Mouse (Mus musculus) forebrain, embryonic 15.5 days (tissue): Measurements from ENCODE around the gene Gpr87. TPM values are rescaled to one million over a fixed set of nuclear protein-coding genes. Genes with fewer than 3 reads are reported as not detected.

Source experiments
- ATAC-seq: fragments of 200-750 bp; cut with Nextera tagmentation; replicated peaks from 2 replicates; pipeline ENCODE4 v1.8.0; 2017; ENCODE audit warnings: mild to moderate bottlenecking, moderate TSS enrichment, moderate library complexity
- H3K27ac ChIP-seq: fragments of 300-500 bp; sonication (generic); replicated peaks from 2 replicates; pipeline ENCODE4 v1.5.1; 2015; ENCODE audit warnings: mild to moderate bottlenecking, inconsistent platforms
- H3K27me3 ChIP-seq: fragments of 300-500 bp; sonication (generic); 2 replicates; pipeline ENCODE4 v1.6.1; 2015; ENCODE audit warnings: inconsistent platforms
- H3K36me3 ChIP-seq: fragments of 300-500 bp; sonication (generic); 2 replicates; pipeline ENCODE4 v1.6.1; 2015; ENCODE audit warnings: mild to moderate bottlenecking, inconsistent platforms
- H3K4me1 ChIP-seq: fragments of 300-500 bp; sonication (generic); 2 replicates; pipeline ENCODE4 v1.6.1; 2015; ENCODE audit warnings: inconsistent platforms
- H3K4me2 ChIP-seq: fragments of 300-500 bp; sonication (generic); replicated peaks from 2 replicates; pipeline ENCODE4 v1.6.1; 2015; ENCODE audit warnings: mild to moderate bottlenecking, inconsistent platforms
- H3K4me3 ChIP-seq: fragments of 300-500 bp; sonication (generic); 2 replicates; pipeline ENCODE4 v1.5.1; 2015; ENCODE audit warnings: mild to moderate bottlenecking, inconsistent platforms
- H3K9ac ChIP-seq: fragments of 300-500 bp; sonication (generic); replicated peaks from 2 replicates; pipeline ENCODE4 v1.6.1; 2015; ENCODE audit warnings: mild to moderate bottlenecking, inconsistent platforms
- H3K9me3 ChIP-seq: fragments of 300-500 bp; sonication (generic); 2 replicates; pipeline ENCODE4 v1.6.1; 2016; ENCODE audit warnings: inconsistent platforms
- WGBS: fragments of 180-500 bp; shearing (Covaris S2); methylation state at CpG from one replicate; pipeline ENCODE4 v1.1.7; 2015; ENCODE audit warnings: mixed read lengths; 5-methylcytosine and 5-hydroxymethylcytosine counted together
- polyA plus RNA-seq: library from polyadenylated mRNA; unstranded; fragments of >200 nt; fragmentation: Nextera tagmentation; extraction: Ambion mirVana; gene quantifications from 2 replicates; pipeline ENCODE4 v1.2.1, GENCODE M21; 2015

Gpr87 gene
- polyA plus RNA-seq, 1 experiment from 2014 or later = 0.15 TPM

DNA sequence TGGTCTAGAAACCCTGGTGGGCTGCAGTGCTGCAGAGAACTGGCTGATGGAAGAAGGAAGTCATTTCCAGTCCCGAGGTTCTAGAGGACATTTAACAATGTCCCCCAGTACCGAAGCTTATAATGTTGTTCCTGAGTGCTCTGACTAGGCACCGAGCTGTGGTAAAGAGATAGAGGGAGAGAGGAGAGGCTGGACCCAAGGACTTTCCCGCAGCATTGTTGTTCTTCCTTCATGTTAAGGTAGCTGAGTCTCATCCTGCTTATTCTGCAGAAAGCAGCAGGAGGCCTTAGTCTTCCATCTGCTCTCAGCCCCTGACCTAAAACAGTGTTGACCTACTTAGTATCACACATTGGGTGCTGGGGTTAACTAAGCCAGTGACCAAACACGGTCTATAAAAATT, 18.0 kb downstream of the Gpr87 start:
- H3K4me3 ChIP-seq = no peak overlapping the region
- no peaks in the 10 kb centered on the region for H3K9me3 ChIP-seq
- H3K4me2 ChIP-seq = no peak overlapping the region
- no peaks in the 10 kb centered on the region for H3K27me3 ChIP-seq
- ATAC-seq = no peak
- no peak overlapping the region for H3K9ac ChIP-seq
- H3K4me1 ChIP-seq = no peaks in the 10 kb centered on the region
- WGBS = 66% methylated on average over 5 of the region's 5 CpGs
- H3K27ac ChIP-seq = no peak overlapping the region
- H3K36me3 ChIP-seq = no peaks in the 10 kb centered on the region

DNA sequence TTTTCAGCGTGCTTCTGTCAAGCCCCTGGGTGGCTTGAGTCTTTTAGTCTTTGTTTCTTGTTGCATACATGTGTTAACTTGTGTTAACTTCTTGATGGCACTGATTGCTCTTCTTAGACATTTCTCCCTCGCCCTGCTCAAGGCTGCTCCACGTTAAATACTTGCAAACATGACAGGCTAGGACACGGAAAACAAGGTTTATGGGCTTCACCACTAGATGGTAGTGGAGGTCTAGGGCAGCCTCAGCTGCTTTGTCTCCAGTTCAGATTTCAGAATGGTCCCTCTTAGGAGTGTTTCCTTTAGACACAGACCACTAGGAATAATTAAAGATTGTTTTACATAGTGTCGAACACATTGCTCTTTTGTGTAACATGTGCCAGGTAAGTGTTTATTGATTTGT, 19.7 kb downstream of the Gpr87 start:
- H3K27me3 ChIP-seq = no peaks in the 10 kb centered on the region
- 42% methylated on average over 5 of the region's 5 CpGs for WGBS
- no peak overlapping the region for H3K4me3 ChIP-seq

DNA sequence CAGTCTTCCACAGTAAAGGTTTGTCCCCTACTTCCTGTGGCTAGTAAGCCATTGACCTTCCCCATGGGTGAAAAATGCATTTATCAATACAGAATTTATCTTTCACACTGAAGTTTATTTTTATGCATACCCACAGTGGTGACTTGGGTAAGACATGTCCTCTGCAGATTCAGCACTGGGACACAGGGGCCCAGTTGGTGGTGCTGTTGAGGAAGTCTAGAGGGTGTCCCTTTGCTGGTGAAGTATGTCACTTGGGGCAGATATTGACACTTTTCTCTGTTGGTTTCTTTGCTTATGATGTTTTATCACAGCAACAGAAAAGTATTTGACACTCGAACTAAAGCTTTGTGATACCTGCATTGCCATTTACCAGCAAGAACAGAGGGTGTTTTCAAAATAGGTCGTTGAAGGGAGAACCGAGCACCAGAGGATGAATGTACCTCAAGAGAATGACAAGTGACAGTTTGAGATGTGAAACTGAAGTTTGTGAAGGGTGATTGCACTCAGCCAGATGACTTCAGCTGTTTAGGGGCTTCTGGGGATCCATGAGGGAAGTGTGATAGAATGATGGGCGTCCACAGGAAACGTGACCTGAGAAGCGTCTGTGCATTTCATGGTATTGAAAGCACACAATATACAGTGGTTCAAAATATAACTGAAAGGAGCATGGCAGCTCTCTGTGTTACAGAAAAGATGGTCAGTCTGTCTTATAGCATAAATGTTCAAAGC, 20.3 kb downstream of the Gpr87 start:
- Histone ChIP-seq H3K4me3 (no peak overlapping the region), H3K36me3 (no peaks in the 10 kb centered on the region), H3K9me3 (no peaks in the 10 kb centered on the region), H3K9ac (no peak overlapping the region), H3K4me2 (no peak overlapping the region), H3K27ac (no peak overlapping the region), H3K27me3 (no peaks in the 10 kb centered on the region), H3K4me1 (no peaks in the 10 kb centered on the region)
- 82% methylated on average over 6 of the region's 6 CpGs for WGBS
- ATAC-seq = no peak

More for the DNA sequence above, 19.7 kb downstream of the Gpr87 start:
- peak; percentile 87 for ATAC-seq
- no peaks in the 10 kb centered on the region for H3K36me3 ChIP-seq
- H3K27ac ChIP-seq = no peak overlapping the region
- H3K9me3 ChIP-seq = no peaks in the 10 kb centered on the region
- H3K9ac ChIP-seq = no peak overlapping the region
- no peak overlapping the region for H3K4me2 ChIP-seq
- no peaks in the 10 kb centered on the region for H3K4me1 ChIP-seq

DNA sequence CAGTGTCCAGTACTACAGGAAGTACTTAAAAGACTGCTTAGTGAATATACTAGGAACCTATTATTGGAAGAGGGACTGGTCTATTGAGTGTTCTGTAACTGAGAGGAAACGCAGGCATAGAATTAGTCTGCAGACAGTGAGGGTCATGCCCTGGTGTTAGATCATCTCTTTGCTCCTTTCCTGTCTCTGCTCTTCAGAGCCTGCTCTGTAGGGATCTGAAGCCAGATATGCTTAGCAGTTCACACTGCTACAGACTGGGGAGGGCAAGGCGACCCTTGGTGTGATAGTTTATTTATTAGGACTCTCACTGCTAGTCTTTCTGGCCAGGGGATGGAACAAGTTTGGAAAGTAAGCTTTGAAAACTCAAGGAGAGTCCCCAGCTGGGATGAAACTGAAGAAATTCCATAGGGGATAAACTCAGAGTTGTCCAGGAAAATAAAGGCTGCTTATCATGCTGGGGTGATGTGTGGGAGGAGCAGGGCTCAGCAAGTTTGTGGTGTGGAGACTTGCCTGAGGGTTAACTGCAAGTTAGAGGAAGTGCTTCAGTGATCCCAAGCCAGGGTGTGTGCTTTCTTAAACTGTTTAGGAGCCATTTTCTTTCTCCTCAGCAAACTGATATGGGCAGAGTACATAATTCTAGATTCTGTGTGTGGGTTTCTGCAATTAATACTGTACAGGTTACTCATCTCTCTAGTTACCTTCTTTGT, 24.8 kb downstream of the Gpr87 start:
- H3K4me1 ChIP-seq = no peaks in the 10 kb centered on the region
- no peaks in the 10 kb centered on the region for H3K36me3 ChIP-seq
- H3K4me3 ChIP-seq = no peak overlapping the region
- H3K9ac ChIP-seq = no peak overlapping the region
- H3K9me3 ChIP-seq = no peaks in the 10 kb centered on the region
- no peak for ATAC-seq
- no peaks in the 10 kb centered on the region for H3K27me3 ChIP-seq
- WGBS = 85% methylated on average over 2 of the region's 2 CpGs
- H3K27ac ChIP-seq = no peak overlapping the region
- H3K4me2 ChIP-seq = no peak overlapping the region

DNA sequence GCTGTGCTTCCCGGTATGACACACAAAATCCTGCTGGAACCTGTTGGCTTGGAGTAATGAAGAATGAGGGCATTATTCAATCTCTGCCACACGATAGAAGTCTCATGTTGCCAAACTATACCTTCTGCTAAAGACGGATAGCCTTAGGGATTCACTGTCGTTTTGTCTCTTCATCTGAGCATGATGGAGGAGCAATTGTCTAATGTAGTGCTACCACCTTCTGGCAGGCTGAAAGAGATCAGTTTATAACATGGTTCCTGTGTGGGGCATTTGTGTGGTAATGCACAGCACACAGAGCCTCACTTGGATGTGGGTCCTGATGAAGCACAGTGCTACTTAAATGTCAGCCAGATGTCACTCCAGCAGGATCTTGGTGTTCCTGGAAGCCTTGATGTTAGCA, 25.7 kb downstream of the Gpr87 start:
- no peaks in the 10 kb centered on the region for H3K36me3 ChIP-seq
- no peak overlapping the region for H3K27ac ChIP-seq
- H3K4me3 ChIP-seq = no peak overlapping the region
- whole genome bisulfite sequencing = 85% methylated on average over 4 of the region's 4 CpGs
- no peak overlapping the region for H3K9ac ChIP-seq
- no peaks in the 10 kb centered on the region for H3K9me3 ChIP-seq
- H3K4me1 ChIP-seq = no peaks in the 10 kb centered on the region
- no peak for ATAC-seq
- H3K4me2 ChIP-seq = no peak overlapping the region
- no peaks in the 10 kb centered on the region for H3K27me3 ChIP-seq

DNA sequence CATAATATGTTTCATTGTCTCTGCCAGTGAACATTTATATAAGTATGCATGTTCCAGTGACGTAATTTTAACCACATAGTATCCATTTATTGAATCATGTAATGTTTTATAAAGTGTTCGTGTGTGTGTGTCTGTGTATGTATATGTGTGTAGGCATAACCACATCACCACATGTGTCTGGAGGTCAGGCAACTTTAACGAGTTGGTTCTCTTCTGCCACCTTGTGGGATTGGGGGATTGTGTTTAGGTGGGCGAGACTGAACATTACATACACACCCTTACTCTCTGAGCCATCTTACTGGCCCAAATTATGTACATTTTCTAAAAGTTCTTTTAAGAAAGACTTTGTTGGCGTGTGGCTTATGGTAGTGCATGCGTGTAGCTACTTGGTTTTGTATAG, 26.4 kb downstream of the Gpr87 start:
- Histone ChIP-seq H3K36me3 (no peaks in the 10 kb centered on the region), H3K9ac (no peak overlapping the region), H3K4me1 (no peaks in the 10 kb centered on the region), H3K27ac (no peak overlapping the region), H3K4me2 (no peak overlapping the region), H3K4me3 (no peak overlapping the region), H3K27me3 (no peaks in the 10 kb centered on the region), H3K9me3 (no peaks in the 10 kb centered on the region)
- no peak for ATAC-seq
- WGBS = 94% methylated on average over 6 of the region's 6 CpGs

DNA sequence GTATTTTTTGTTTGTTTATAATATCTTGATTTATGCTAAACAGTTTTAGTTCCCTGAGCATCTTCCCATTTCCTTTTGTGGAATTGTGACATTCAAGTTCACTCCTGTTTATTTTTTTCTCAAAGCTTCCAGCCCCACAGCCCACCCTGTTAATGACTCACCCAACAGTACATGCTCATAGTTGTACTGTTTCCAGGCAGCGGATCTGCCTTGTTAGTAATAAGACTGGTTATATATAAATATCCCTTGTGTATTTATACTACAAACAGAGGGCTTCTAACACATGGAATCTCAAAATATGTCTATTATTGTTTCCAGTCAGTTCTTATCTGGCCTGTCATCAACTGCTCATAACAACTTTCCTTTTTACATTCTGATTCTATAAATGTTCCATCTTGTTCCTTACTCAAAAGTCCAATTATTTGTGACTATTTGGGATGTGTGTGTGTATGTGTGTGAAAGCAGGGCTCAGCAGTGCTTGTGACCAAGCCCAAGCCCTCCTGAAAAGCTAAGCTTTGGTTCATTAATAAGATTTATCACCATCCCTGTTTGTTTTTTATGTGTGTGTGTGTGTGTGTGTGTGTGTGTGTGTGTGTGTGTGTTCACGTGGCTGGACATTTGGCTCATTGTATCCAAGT, 27.4 kb downstream of the Gpr87 start:
- no peak overlapping the region for H3K4me2 ChIP-seq
- no peak for ATAC-seq
- no peaks in the 10 kb centered on the region for H3K9me3 ChIP-seq
- H3K36me3 ChIP-seq = no peaks in the 10 kb centered on the region
- H3K4me3 ChIP-seq = no peak overlapping the region
- H3K4me1 ChIP-seq = no peaks in the 10 kb centered on the region
- H3K27me3 ChIP-seq = no peaks in the 10 kb centered on the region
- H3K27ac ChIP-seq = no peak overlapping the region
- no peak overlapping the region for H3K9ac ChIP-seq
- 95% methylated on average over 2 of the region's 2 CpGs for WGBS

DNA sequence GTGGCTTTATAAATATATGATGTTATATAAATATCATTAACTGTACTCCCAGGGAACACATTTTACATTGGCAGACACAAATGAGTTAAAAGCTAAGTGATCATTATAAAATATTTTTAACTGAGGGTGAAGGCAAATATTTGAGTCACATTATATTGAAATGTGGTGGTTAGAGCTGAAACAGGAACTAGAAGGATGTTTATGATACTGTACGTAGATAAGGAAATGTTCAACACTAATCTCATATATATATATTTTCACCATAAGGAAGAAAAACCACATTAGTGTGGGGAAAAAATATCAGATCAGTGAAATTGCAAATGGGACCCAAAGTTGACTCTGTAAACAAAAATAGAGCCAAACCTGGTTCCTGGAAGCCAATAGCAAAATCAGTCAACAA, 34.4 kb downstream of the Gpr87 start:
- no peak overlapping the region for H3K4me3 ChIP-seq
- H3K9me3 ChIP-seq = no peaks in the 10 kb centered on the region
- H3K9ac ChIP-seq = no peak overlapping the region
- no peak for ATAC-seq
- H3K27ac ChIP-seq = no peak overlapping the region
- H3K36me3 ChIP-seq = no peaks in the 10 kb centered on the region
- no peak overlapping the region for H3K4me2 ChIP-seq
- no peaks in the 10 kb centered on the region for H3K4me1 ChIP-seq
- no peaks in the 10 kb centered on the region for H3K27me3 ChIP-seq
- 100% methylated on average over 1 of the region's 1 CpGs for WGBS

DNA sequence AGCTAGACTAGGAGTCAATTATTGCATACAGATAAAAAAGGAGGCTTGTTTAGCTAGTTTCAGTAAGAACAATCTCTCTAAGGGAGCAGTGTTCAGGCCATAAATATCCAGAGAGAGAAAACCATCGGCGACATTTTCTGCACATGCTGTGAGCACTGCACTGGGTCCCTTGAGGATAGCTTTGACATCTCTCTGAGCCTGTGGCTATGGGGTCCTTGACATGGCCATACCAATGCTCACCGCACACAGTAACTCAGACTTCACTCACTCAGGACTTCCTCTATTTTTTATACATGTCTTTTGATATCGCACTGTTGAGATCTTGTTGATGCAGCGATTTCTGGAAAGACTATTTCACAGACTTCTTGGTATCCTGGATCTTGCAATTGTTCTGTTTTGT, 37.9 kb downstream of the Gpr87 start:
- 95% methylated on average over 5 of the region's 5 CpGs for WGBS
- Histone ChIP-seq H3K27me3 (no peaks in the 10 kb centered on the region), H3K4me3 (no peak overlapping the region), H3K9ac (no peak overlapping the region), H3K4me1 (no peaks in the 10 kb centered on the region), H3K4me2 (no peak overlapping the region), H3K27ac (no peak overlapping the region), H3K36me3 (no peaks in the 10 kb centered on the region), H3K9me3 (no peaks in the 10 kb centered on the region)
- ATAC-seq = no peak

DNA sequence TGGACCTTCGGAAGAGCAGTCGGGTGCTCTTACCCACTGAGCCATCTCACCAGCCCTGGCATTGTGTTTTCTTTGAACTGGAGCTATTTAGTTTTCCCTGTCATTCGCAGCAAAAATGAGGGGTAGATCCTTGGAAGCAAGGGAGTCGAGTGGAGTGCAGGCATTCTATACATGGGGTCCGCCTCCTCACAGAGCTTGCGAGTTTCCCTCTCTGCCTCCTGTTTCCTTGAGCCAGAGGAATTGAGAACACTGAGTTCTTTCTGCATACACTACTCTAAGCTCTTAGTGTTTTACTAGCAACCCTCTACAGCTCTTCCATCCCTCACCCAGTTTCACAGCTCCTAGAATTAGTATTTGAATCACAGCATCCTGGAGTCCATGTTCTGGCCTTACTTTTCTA, 39.5 kb downstream of the Gpr87 start:
- Histone ChIP-seq H3K36me3 (no peaks in the 10 kb centered on the region), H3K9me3 (no peaks in the 10 kb centered on the region), H3K4me1 (no peaks in the 10 kb centered on the region), H3K27ac (no peak overlapping the region), H3K4me2 (no peak overlapping the region), H3K9ac (no peak overlapping the region), H3K27me3 (no peaks in the 10 kb centered on the region), H3K4me3 (no peak overlapping the region)
- WGBS = 91% methylated on average over 6 of the region's 6 CpGs
- ATAC-seq = no peak

DNA sequence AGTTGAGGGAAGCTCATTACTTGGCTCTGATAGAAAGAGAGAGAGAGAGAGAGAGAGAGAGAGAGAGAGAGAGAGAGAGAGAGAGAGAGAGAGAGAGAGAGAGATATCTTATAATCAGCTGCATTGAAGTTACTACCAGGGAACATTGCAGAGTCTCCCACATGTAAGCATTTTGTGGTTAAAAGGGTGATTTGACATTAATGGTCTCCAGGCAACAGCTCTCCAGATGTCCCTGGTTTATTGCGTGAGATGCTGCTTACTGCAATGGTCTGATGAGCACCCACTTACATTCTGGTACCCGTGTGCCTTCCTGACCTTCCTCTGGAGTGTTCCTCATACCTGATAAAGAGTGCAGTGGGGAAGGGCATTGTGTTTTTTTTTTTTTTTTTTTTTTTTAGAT, 40.0 kb downstream of the Gpr87 start:
- 89% methylated on average over 2 of the region's 2 CpGs for WGBS
- H3K27me3 ChIP-seq = no peaks in the 10 kb centered on the region
- ATAC-seq = no peak
- H3K36me3 ChIP-seq = no peaks in the 10 kb centered on the region
- H3K4me1 ChIP-seq = no peaks in the 10 kb centered on the region
- H3K27ac ChIP-seq = no peak overlapping the region
- no peak overlapping the region for H3K9ac ChIP-seq
- H3K9me3 ChIP-seq = no peaks in the 10 kb centered on the region
- H3K4me3 ChIP-seq = no peak overlapping the region
- H3K4me2 ChIP-seq = no peak overlapping the region

DNA sequence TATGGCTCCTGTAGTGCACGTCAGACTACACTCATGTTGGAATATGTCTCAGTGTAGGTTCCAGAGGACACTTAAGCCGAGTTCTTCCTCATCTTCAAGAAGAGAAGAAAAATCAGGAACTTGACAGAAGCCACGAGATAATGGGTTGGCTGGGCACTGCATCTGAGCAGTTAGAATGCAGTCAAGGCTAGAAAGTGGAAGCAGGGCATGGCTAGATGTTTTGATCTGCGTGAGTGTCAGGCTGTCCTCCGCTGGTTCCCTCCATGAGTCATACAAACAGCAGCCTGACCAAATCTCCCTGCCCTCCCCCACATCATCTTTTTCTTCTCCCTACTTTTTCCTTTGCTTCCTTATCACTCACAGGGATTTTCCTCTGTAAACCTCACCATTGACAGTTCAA, 41.5 kb downstream of the Gpr87 start, which contains the start of gene P2ry14:
P2ry14 (minus strand) TSS at position 195 of the 400 bp plus-strand sequence.
- no peak within 1 kb of the TSS for H3K4me2 ChIP-seq
- no peaks in the 10 kb centered on the region for H3K27me3 ChIP-seq
- no peak within 1 kb of the TSS for H3K27ac ChIP-seq
- H3K9ac ChIP-seq = no peak within 1 kb of the TSS
- H3K9me3 ChIP-seq = no peaks in the 10 kb centered on the region
- ATAC-seq = no peak
- no peak within 1 kb of the TSS for H3K4me3 ChIP-seq
- H3K36me3 ChIP-seq = no peaks in the 10 kb centered on the region
- WGBS = 88% methylated on average over 5 of the region's 5 CpGs
- H3K4me1 ChIP-seq = no peaks in the 10 kb centered on the region
